Mouse (Mus musculus) MEL (cell line): ENCODE data around the gene Miga1.

Experiments used
- CTCF ChIP-seq, 3 experiments: IDR thresholded peaks in 2 of 3; conservative IDR thresholded peaks in 1 of 3; 2 replicates each; pipeline ENCODE4 v1.5.1; 2011 to 2012; ENCODE audit warnings: low read length in 3 of 3, low read depth in 2 of 3, mild to moderate bottlenecking in 2 of 3, improper control_type of control experiment in 1 of 3, inconsistent platforms in 1 of 3, mixed read lengths in 1 of 3, moderate library complexity in 1 of 3; ENCODE audit not compliant: control insufficient read depth in 1 of 3, insufficient read depth in 1 of 3, poor library complexity in 1 of 3, severe bottlenecking in 1 of 3
- KAT2A ChIP-seq: conservative IDR thresholded peaks from 2 replicates; pipeline ENCODE4 v1.6.1; 2012; ENCODE audit warnings: low read depth, low read length, improper control_type of control experiment, inconsistent platforms
- MAX ChIP-seq: IDR thresholded peaks from 2 replicates; pipeline ENCODE4 v1.6.1; 2011; ENCODE audit warnings: low read length, improper control_type of control experiment
- ZC3H11A ChIP-seq: IDR thresholded peaks from 2 replicates; pipeline ENCODE4 v1.6.1; 2012; ENCODE audit warnings: low read depth, mild to moderate bottlenecking, inconsistent platforms, low read length, improper control_type of control experiment
- ZMIZ1 ChIP-seq: IDR thresholded peaks from 2 replicates; pipeline ENCODE4 v1.6.1; 2012; ENCODE audit warnings: low read depth, mild to moderate bottlenecking, inconsistent platforms, low read length, improper control_type of control experiment, moderate library complexity

- TF ChIP-seq CTCF (IDR thresholded peaks at IDR 0.05 in 2 of 3, conservative IDR thresholded peaks at IDR 0.05 in 1 of 3; ENCODE audit: control insufficient read depth in 1 of 3, insufficient read depth in 1 of 3, low read depth in 2 of 3, low read length in 3 of 3, poor library complexity in 1 of 3, severe bottlenecking in 1 of 3) (no peak), ZC3H11A (no peak), ZMIZ1 (no peak), KAT2A (no peak), MAX (no peak)
Measured at GRCm38 (mm10) chr3:152282126-152282525, 58.1 kb downstream of the Miga1 start.
